Mouse (Mus musculus): ENCODE measurements around the gene Hexim1.

The Hexim1 gene

GRCm38 (mm10) chr11:103116008-103116818 is at the start of gene Hexim1:
Gene Hexim1, plus strand, starts transcription at chr11:103116231.
- peak; percentile 92 for ATAC-seq (ENCODE audit: insufficient number of reproducible peaks, low FRiP score, low TSS enrichment)

- ATAC-seq (ENCODE audit: insufficient number of reproducible peaks, low FRiP score, low TSS enrichment), result no peak
These were observed 49.0 kb upstream of the Hexim1 start for GRCm38 (mm10) chr11:103067051-103067361.

DNA sequence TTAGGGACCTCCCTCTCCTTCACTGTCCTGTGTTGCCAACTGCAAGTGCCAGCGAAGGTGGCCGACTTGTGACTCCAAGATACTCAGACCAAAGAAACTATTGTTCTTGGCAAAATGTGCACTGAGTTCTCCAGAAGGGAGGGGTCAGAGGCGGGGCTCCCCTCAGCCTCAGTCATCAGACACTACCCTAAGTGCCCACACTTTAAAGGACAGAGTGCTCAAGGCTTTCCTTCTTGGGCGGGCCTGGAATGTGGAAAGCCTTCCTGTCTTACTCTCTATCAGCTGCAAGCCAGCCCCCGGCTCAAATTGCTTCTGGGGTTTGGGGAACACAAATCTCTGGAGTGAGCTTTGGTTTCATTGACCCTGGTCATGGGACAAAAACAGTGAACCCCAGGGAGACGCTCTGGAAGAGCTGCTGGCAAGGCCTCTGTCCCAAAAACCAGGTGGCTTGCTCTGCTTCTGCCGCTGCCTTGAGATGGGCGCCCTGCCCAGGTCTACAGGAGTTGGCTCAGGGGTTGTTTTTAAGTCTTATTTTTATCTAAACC is 48.5 kb upstream of the Hexim1 start:
- ATAC-seq (ENCODE audit: insufficient number of reproducible peaks, low FRiP score, low TSS enrichment), result no peak

DNA sequence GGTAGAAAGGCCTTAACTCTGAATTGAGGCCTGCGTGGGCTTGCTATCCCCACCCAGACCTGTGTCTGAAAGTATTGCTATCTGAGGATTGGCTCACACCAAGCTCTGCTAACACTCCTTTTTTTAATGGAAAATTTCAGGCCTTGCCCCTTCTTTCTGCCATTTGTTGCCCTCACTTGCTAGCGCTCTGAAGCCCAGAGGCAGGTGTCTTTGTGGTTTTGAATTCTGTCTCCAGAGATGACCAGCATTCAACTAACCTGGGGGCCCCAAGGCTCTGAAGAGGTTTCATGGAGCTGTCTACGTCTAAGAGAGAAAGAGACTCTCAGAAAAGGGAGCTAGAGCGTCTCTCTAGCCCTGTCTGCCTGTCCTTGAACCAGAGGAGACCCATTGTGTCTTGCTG is 47.8 kb upstream of the Hexim1 start:
- ATAC-seq (ENCODE audit: insufficient number of reproducible peaks, low FRiP score, low TSS enrichment), result no peak

DNA sequence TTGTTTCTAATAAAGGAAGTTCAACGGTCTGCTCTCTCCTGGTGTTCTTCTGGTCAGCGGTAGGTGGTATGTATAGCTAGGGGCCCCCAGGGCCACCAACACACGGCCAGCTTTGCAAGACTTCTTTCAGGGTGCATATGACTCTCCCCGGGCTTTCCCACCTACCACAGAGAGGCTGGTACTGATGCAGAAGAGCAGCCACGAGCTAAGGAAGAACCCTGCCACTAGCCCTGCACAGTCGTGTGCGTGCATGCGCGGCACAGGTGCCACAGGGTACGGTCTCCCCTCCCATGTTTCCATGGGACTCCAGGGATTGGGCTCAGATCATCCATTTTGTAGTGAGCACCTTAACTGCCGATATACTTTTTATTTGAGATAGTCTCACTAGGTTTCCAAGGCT is 47.1 kb upstream of the Hexim1 start:
- no peak for ATAC-seq (ENCODE audit: insufficient number of reproducible peaks, low FRiP score, low TSS enrichment)

DNA sequence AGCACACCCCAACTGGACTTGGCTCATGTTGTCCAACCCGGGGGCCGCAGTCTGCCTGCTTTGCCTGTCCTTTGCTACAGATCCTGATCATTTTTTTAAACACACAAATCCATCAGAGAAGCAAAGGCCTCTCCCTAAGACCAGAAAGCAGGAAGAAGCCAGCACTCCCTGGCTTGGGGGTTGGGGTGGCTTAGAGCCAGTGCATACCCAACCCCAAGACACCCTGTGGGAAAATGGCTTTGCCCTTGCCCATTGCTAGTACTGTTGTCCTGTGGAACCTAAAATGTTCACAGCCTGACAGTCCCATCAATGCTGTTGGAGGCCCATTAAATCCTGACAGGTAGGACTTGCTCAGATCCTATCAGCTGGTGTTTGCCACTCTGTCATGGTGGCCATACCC is 46.3 kb upstream of the Hexim1 start:
- no peak for ATAC-seq (ENCODE audit: insufficient number of reproducible peaks, low FRiP score, low TSS enrichment)

- ATAC-seq (ENCODE audit: insufficient number of reproducible peaks, low FRiP score, low TSS enrichment), result no peak
These were observed 45.6 kb upstream of the Hexim1 start for GRCm38 (mm10) chr11:103070322-103070880.

GRCm38 (mm10) chr11:103073671-103074070 is 42.4 kb upstream of the Hexim1 start:
- ATAC-seq (ENCODE audit: insufficient number of reproducible peaks, low FRiP score, low TSS enrichment), result no peak

DNA sequence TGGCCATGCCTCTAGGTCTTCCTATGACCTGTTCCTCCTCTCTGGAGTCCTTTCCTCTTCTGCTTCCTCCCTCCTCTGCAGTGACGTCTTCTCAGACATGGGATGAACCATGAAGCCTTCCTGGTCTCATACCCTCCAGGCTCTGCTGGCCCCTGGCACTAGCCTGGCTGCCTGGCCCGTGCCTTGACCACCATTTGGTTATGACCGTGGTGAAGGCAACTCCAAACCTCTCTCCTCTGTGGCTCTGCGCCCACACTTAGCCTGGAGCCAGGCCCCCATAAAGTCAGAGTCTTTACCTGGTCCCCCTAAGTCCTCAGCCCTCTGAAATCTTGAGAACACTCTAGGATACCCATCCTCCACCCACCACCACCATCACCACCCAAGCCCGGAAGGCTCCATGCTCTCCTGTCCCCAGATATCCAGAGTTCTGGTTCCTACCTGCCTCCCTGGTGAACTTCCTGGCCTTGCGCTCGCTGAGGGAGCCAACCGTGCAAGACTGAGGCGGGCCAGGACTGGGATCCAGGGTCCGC is 41.8 kb upstream of the Hexim1 start:
- ATAC-seq (ENCODE audit: insufficient number of reproducible peaks, low FRiP score, low TSS enrichment), result no peak

DNA sequence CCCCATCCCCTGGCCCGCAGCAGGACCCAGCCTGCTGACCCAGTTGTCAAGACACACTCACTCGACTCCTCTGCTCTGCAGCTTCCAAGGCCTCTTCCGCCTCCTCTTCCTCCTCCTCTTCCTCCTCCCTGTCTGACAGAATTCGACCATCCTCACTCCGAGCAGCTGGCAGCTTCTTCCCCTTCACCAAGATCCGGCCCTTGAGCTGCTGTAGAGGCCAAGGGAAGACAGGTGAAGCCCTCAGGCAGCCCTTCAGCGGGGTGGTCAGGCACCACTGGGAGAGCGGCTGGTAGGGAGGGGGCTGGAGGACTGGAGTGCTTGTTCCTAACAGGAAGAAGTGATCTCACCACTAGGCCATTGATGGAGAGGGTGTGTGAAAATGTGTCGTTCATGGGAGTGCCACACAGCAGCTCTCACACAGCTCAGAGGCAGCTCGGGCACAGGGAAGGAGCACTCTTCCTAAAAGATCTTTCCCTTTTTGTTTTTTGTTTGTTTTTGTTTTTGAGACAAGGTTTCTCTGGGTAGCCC is 41.2 kb upstream of the Hexim1 start:
- no peak for ATAC-seq (ENCODE audit: insufficient number of reproducible peaks, low FRiP score, low TSS enrichment)

GRCm38 (mm10) chr11:103076010-103076409 is 40.0 kb upstream of the Hexim1 start:
- ATAC-seq (ENCODE audit: insufficient number of reproducible peaks, low FRiP score, low TSS enrichment), result no peak

DNA sequence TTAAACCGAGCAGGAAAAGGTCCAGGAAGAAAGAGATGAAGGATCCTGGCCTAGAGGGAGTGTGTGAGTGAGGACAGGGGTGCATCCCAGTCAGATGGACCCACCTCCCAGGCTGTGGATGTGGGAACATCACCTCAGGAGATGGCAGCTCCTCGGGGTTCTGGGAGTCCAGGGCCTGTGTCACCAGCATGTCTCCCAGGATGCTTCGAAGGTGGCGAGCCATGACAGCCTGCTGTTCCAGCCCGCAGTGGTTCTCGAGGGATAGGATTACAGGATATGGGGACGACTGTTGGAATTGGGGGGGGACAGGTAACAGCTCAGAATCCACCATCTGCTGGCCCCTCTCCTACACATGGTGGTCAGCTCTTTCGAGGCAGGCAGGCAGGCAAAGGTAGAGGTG is 39.5 kb upstream of the Hexim1 start:
- ATAC-seq (ENCODE audit: insufficient number of reproducible peaks, low FRiP score, low TSS enrichment), result no peak

GRCm38 (mm10) chr11:103078131-103078530 is 37.9 kb upstream of the Hexim1 start:
- no peak for ATAC-seq (ENCODE audit: insufficient number of reproducible peaks, low FRiP score, low TSS enrichment)

GRCm38 (mm10) chr11:103080323-103081091 is 35.5 kb upstream of the Hexim1 start:
- ATAC-seq (ENCODE audit: insufficient number of reproducible peaks, low FRiP score, low TSS enrichment), result peak; percentile 20; the same call in 1 of the 2 replicates

- no peak for ATAC-seq (ENCODE audit: insufficient number of reproducible peaks, low FRiP score, low TSS enrichment)
These were observed 34.4 kb upstream of the Hexim1 start for GRCm38 (mm10) chr11:103081631-103082030.

DNA sequence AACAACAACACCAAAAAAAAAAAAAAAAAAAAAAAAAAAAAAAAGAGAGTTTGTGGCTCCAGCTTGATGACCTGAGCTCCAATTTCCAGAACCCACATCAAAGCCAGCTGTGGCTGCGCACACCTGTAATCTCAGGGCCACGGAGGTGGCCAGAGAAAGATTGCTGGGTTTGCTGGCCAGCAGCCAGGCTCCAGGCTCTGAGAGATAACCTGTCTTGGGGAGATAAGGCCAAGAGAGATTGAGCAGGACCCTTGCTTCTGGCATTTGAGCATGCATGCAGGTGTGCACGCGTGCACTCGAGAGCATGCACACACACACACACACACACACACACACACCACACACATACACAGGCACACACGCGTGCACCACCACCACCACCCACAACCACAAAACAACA is 22.7 kb upstream of the Hexim1 start:
- ATAC-seq (ENCODE audit: insufficient number of reproducible peaks, low FRiP score, low TSS enrichment), result no peak

- no peak for ATAC-seq (ENCODE audit: insufficient number of reproducible peaks, low FRiP score, low TSS enrichment)
These were observed 21.9 kb upstream of the Hexim1 start for GRCm38 (mm10) chr11:103093862-103094833.

DNA sequence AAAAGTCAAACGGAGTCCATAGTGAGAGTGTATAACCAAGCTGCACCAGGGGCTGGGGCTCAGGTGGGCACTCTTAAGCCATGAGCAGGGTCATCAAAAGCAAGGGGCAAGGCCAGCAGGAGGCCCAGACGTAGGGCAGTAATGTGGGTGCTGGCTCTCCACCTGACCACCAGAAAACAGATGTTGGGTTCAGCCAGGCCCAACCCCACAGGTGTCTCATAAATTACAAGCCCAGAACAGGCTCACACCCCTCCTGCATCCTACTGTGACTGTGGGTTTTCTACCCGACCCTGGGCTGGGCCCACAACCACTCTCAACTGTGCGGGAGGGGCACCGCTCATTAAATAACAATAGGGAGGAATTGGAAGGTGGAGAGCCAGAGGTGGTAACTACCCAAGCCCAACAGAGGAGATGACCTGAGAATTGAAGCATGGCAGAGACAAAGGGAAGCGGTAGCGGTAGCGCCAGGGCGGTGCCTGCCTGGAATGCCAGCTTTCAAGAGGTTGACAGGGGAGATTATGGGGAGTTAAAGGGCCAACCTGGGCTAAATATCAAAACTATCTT is 20.8 kb upstream of the Hexim1 start:
- ATAC-seq (ENCODE audit: insufficient number of reproducible peaks, low FRiP score, low TSS enrichment), result no peak

- no peak for ATAC-seq (ENCODE audit: insufficient number of reproducible peaks, low FRiP score, low TSS enrichment)
These were observed 20.2 kb upstream of the Hexim1 start for GRCm38 (mm10) chr11:103095801-103096200.

All from cerebellum, adult (tissue).